Mouse (Mus musculus) CH12.LX (cell line): ENCODE measurements around the gene Gucy2e.

Source experiments
- EP300 ChIP-seq: IDR thresholded peaks from 2 replicates; pipeline ENCODE4 v1.6.1; 2011; ENCODE audit warnings: low read length, improper control_type of control experiment
- KAT2A ChIP-seq: IDR thresholded peaks from 2 replicates; pipeline ENCODE4 v1.6.1; 2012; ENCODE audit warnings: low read length, improper control_type of control experiment, inconsistent platforms; ENCODE audit not compliant: insufficient replicate concordance
- POLR2A ChIP-seq: IDR thresholded peaks from 2 replicates; pipeline ENCODE4 v1.6.1; 2011; ENCODE audit warnings: low read depth, mild to moderate bottlenecking, improper control_type of control experiment, low read length

- TF ChIP-seq POLR2A: no peak
- TF ChIP-seq KAT2A: no peak
- TF ChIP-seq EP300: no peak
These were observed at the start of gene Gucy2e for GRCm38 (mm10) chr11:69236926-69237260.
